Mouse (Mus musculus) limb, embryonic 12.5 days (tissue): ENCODE data around the gene Oma1. TPM values are rescaled to one million over a fixed set of nuclear protein-coding genes. Genes with fewer than 3 reads are reported as not detected.

Experiments used
- ATAC-seq: fragments of 200-750 bp; cut with Nextera tagmentation; 2 replicates; pipeline ENCODE4 v1.8.0; 2017; ENCODE audit warnings: low read depth, moderate TSS enrichment; ENCODE audit not compliant: insufficient number of reproducible peaks, insufficient read depth, low FRiP score, low TSS enrichment
- H3K27ac ChIP-seq: fragments of 300-500 bp; sonication (generic); 2 replicates; pipeline ENCODE4 v1.5.1; 2016; ENCODE audit warnings: mild to moderate bottlenecking, moderate library complexity
- H3K27me3 ChIP-seq: fragments of 300-500 bp; sonication (generic); 2 replicates; pipeline ENCODE4 v1.6.1; 2016; ENCODE audit warnings: mild to moderate bottlenecking, moderate library complexity
- H3K36me3 ChIP-seq: fragments of 300-500 bp; sonication (generic); 2 replicates; pipeline ENCODE4 v1.6.1; 2016; ENCODE audit warnings: mild to moderate bottlenecking, moderate library complexity
- H3K4me1 ChIP-seq: fragments of 300-500 bp; sonication (generic); replicated peaks from 2 replicates; pipeline ENCODE4 v1.6.1; 2016
- H3K4me2 ChIP-seq: fragments of 300-500 bp; sonication (generic); 2 replicates; pipeline ENCODE4 v1.6.1; 2016; ENCODE audit warnings: mild to moderate bottlenecking, moderate library complexity
- H3K4me3 ChIP-seq: fragments of 300-500 bp; sonication (generic); replicated peaks from 2 replicates; pipeline ENCODE4 v1.5.1; 2016; ENCODE audit warnings: mild to moderate bottlenecking
- H3K9ac ChIP-seq: fragments of 300-500 bp; sonication (generic); replicated peaks from 2 replicates; pipeline ENCODE4 v1.6.1; 2016; ENCODE audit warnings: mild to moderate bottlenecking, moderate library complexity
- H3K9me3 ChIP-seq: fragments of 300-500 bp; sonication (generic); 2 replicates; pipeline ENCODE4 v1.6.1; 2016; ENCODE audit warnings: mild to moderate bottlenecking, moderate library complexity
- WGBS: fragments of 180-500 bp; shearing (Covaris S2); methylation state at CpG from one replicate; pipeline ENCODE4 v1.1.7; 2016; 5-methylcytosine and 5-hydroxymethylcytosine counted together
- polyA plus RNA-seq: library from polyadenylated mRNA; unstranded; fragments of >200 nt; fragmentation: Nextera tagmentation; extraction: Ambion mirVana; gene quantifications from 2 replicates; pipeline ENCODE4 v1.2.1, GENCODE M21; 2016

Oma1 gene
- polyA plus RNA-seq, 1 experiment from 2014 or later, result 17.6 TPM

DNA sequence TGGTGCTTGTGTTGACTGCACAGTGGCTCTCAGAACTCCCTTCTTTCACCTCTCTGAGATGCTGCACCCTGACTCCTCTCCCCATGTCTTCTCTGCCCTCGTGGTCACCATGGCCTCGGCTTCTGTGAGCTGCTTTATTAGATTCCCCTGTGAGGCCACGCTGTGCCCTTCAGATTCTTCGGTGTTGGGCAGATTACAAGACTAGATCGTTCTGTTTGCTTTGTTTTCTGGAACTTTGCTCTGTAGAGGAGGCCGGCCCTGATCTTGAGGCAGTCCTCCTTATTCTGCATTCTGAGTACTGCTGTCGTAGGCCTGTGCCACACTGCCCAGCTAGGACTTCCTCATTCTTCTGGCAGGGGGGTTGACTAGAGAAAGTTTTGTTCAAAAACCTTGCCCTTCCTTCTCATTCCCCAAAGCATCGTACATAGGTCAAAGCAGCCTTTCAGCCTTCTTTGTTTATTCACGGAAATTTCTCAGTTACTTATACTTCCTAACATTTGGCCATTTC, 45.4 kb downstream of the Oma1 start:
- Histone ChIP-seq H3K27ac (no peak overlapping the region), H3K4me3 (no peak overlapping the region), H3K9ac (no peak overlapping the region), H3K9me3 (no peaks in the 10 kb centered on the region), H3K4me1 (no peaks in the 10 kb centered on the region), H3K36me3 (no peaks in the 10 kb centered on the region), H3K4me2 (no peak overlapping the region), H3K27me3 (no peaks in the 10 kb centered on the region)
- 94% methylated on average over 9 of the region's 9 CpGs for WGBS
- ATAC-seq, result no peak

DNA sequence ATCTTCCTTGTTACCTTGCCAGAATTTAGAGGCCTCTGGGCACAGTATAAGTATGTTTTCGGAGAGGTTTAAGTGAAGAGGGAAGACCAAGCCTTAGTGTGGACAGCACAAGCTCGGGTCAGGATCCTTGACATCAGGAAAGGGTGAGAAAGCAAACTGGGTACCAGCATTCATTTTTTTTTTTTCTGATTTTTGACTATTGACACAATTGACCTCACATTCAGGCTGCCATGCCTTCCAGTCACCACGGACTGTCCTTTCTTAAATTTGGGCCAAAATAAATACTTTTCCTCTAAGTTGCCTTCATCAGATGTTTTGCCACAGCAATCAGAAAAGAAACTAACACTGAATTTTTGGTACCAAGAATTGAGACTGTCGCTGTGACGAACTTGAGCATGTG, 68.6 kb downstream of the Oma1 start:
- no peaks in the 10 kb centered on the region for H3K27me3 ChIP-seq
- 93% methylated on average over 5 of the region's 5 CpGs for WGBS
- no peaks in the 10 kb centered on the region for H3K36me3 ChIP-seq
- H3K9ac ChIP-seq, result no peak overlapping the region
- H3K27ac ChIP-seq, result no peak overlapping the region
- no peak overlapping the region for H3K4me2 ChIP-seq
- no peak overlapping the region for H3K4me3 ChIP-seq
- no peaks in the 10 kb centered on the region for H3K9me3 ChIP-seq
- no peak for ATAC-seq
- 0 out of 2 replicates have a peak, but pooled peaks cover 2% of the 10 kb centered on the region for H3K4me1 ChIP-seq

DNA sequence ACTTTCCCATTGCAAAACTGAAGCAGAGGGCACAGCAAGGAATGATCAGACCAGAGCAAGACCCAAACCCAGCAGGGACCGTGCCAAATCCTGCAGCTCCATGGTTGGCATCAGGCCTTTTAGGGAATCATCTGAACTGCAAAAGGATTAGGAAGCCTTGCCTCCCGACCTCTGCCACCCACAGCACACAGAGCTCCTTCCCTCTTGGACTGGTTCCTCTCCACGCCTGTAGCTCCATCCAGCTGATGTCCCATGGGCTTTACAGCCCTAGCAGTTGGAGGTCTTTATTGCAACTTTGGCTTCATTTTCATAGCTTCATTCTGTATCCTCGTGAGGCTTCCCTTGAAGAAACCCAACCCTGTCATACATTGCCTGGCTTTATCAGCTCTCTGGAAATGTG, 71.4 kb downstream of the Oma1 start:
- H3K27me3 ChIP-seq, result no peaks in the 10 kb centered on the region
- WGBS, result 68% methylated on average over 4 of the region's 4 CpGs
- no peaks in the 10 kb centered on the region for H3K36me3 ChIP-seq
- no peak overlapping the region for H3K4me3 ChIP-seq
- no peak overlapping the region for H3K4me2 ChIP-seq
- H3K4me1 ChIP-seq, result 0 out of 2 replicates have a peak, but pooled peaks cover 2% of the 10 kb centered on the region
- no peak for ATAC-seq
- H3K9me3 ChIP-seq, result no peaks in the 10 kb centered on the region
- H3K9ac ChIP-seq, result no peak overlapping the region
- 0 out of 2 replicates have a peak overlapping the region, but pooled peaks have one; percentile 5 for H3K27ac ChIP-seq

DNA sequence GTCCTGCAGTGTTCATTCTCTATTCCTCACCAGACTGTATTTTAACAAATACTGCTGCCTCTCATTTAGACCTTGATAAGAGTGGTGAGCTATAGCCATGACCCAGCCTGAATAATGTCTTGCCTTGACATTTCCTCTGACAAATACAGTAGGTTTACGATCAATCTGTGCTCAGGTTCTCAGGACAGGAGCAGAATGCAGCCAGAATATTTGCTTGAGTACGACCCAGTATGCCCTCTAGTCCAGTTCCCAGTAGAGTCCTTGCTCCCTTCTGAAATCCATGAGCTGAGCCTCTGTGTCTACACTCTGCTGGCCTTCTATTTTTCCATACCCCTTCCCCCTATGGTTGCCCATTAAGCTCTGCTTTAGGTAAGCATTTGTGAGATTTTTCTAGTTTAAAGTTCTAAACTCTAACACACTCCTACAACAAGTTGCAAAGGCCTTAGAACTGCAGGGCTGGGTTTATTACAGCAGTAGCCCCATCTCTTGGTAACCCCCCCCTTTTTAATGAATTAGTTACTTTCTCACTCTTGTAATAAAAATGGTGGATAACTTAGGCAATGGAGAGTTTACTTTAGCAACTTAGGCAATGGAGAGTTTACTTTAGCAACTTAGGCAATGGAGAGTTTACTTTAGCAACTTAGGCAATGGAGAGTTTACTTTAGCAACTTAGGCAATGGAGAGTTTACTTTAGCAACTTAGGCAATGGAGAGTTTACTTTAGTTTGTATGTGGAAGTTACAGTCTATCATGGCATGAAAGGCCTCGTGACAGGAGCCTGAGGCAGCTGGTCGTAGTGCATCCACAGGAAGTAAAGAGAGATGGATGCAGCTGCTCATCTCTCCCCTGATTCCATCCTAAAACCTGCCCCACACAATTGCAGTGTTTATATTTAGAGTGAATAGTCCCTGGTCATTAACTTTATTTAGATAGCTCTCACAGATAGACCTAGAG, 72.5 kb downstream of the Oma1 start:
- H3K4me2 ChIP-seq, result no peak overlapping the region
- no peaks in the 10 kb centered on the region for H3K27me3 ChIP-seq
- no peaks in the 10 kb centered on the region for H3K36me3 ChIP-seq
- H3K4me3 ChIP-seq, result no peak overlapping the region
- H3K9me3 ChIP-seq, result no peaks in the 10 kb centered on the region
- no peak for ATAC-seq
- WGBS, result 65% methylated on average over 4 of the region's 4 CpGs
- H3K4me1 ChIP-seq, result 0 out of 2 replicates have a peak, but pooled peaks cover 2% of the 10 kb centered on the region
- H3K27ac ChIP-seq, result no peak overlapping the region
- H3K9ac ChIP-seq, result no peak overlapping the region

DNA sequence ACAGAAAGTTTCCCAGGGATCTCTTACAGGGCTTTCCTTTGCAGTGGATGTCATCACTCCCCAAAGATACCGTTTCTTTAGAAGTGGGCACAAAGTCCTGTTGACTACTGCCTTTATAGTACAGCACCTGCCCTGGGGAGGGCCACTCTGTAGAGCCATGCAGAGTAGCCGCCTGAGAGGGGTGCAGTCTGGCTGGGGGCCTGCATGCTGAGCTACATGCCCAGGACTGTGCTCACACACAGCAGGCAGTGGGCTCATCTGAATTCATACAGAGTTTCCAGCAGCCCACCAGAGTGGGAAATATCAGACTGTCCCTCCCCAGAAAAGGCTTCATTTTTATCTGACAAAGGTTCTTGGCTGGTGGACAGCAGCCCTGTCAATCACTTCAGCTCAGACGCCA, 73.7 kb downstream of the Oma1 start:
- no peaks in the 10 kb centered on the region for H3K9me3 ChIP-seq
- no peak for ATAC-seq
- no peak overlapping the region for H3K4me3 ChIP-seq
- H3K9ac ChIP-seq, result no peak overlapping the region
- no peaks in the 10 kb centered on the region for H3K36me3 ChIP-seq
- no peak overlapping the region for H3K27ac ChIP-seq
- no peaks in the 10 kb centered on the region for H3K27me3 ChIP-seq
- no peak overlapping the region for H3K4me2 ChIP-seq
- 82% methylated on average over 3 of the region's 3 CpGs for WGBS
- H3K4me1 ChIP-seq, result 0 out of 2 replicates have a peak, but pooled peaks cover 2% of the 10 kb centered on the region

DNA sequence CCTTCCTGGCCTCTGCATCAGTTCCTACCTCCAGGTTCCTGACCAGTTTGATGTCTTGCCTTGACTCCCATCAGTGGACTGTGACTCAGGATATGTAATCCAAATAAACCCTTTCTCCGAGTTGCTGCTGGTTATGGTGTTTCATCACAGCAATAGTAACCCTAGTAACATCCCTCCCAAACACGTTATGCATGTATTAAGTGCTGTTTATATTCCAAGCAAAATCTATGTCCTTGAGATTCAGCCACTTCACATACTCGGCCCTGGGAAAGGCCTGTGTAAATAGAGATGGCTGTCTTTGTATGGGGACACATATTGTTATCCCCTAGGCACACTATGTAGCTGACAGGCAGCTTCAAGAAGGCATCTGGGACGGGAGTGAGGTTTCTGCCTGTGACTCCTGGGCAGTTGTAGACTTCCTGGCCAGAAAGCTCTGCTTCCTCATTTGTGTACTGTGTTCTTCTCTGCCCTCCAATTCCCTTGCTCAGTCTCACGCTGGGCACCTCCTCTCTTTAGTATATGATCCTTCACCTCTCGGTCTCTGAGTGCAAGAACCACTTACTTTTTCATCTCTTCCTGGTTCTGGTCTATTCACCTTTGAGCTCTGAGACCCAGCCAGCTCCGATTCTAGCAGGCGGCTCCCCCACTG, 75.0 kb downstream of the Oma1 start:
- H3K4me2 ChIP-seq, result no peak overlapping the region
- H3K4me1 ChIP-seq, result 0 out of 2 replicates have a peak, but pooled peaks cover 2% of the 10 kb centered on the region
- H3K27me3 ChIP-seq, result no peaks in the 10 kb centered on the region
- no peak overlapping the region for H3K27ac ChIP-seq
- no peak overlapping the region for H3K9ac ChIP-seq
- H3K9me3 ChIP-seq, result no peaks in the 10 kb centered on the region
- H3K4me3 ChIP-seq, result no peak overlapping the region
- WGBS, result 80% methylated on average over 8 of the region's 8 CpGs
- H3K36me3 ChIP-seq, result no peaks in the 10 kb centered on the region
- no peak for ATAC-seq

DNA sequence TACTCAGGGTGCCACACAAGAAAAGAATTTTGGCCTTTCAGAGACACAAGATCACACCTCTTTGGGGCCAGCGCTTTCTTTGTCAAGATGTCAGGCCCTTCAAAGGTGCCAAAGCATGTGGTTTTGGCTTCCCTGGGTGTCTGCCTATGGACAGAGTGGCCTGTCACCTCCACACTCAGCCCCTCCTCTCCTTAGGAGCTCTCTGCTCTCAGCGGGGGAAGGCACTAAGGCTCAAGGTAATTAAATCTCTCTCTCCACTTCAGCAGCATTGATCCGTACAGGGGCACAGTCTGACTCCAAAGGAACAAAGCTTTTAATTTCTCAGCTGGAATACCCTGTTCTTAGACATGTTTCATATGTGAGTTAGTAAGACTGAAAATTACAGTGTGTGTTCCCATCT, 76.0 kb downstream of the Oma1 start:
- no peak for ATAC-seq
- no peak overlapping the region for H3K4me2 ChIP-seq
- no peaks in the 10 kb centered on the region for H3K9me3 ChIP-seq
- no peak overlapping the region for H3K4me3 ChIP-seq
- no peaks in the 10 kb centered on the region for H3K36me3 ChIP-seq
- WGBS, result 20% methylated on average over 3 of the region's 3 CpGs
- H3K9ac ChIP-seq, result no peak overlapping the region
- no peaks in the 10 kb centered on the region for H3K27me3 ChIP-seq
- H3K4me1 ChIP-seq, result 0 out of 2 replicates have a peak, but pooled peaks cover 2% of the 10 kb centered on the region
- no peak overlapping the region for H3K27ac ChIP-seq

DNA sequence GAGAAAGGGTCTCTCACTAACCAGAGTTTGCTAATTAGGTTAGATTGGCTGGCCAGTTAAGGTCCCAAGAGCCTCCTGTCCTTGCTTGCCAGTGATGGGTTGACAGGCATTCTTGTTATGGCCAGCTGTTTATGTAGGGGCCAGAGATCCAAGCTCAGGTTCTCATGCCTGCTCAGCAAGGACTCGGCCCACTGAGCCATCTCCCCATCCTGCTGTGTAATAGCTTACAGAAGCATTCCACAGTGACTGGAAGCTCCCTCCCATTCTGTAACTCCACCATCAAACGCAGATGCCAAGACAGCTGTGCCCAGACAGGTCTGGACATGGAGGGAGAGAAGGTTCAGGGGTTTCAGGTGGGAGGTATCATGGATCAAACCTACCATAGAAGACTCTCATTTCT, 76.9 kb downstream of the Oma1 start:
- 57% methylated on average over 2 of the region's 2 CpGs for WGBS
- no peak overlapping the region for H3K9ac ChIP-seq
- H3K4me3 ChIP-seq, result no peak overlapping the region
- H3K27me3 ChIP-seq, result no peaks in the 10 kb centered on the region
- H3K4me2 ChIP-seq, result no peak overlapping the region
- no peak for ATAC-seq
- no peaks in the 10 kb centered on the region for H3K9me3 ChIP-seq
- H3K4me1 ChIP-seq, result no peaks in the 10 kb centered on the region
- no peak overlapping the region for H3K27ac ChIP-seq
- no peaks in the 10 kb centered on the region for H3K36me3 ChIP-seq

DNA sequence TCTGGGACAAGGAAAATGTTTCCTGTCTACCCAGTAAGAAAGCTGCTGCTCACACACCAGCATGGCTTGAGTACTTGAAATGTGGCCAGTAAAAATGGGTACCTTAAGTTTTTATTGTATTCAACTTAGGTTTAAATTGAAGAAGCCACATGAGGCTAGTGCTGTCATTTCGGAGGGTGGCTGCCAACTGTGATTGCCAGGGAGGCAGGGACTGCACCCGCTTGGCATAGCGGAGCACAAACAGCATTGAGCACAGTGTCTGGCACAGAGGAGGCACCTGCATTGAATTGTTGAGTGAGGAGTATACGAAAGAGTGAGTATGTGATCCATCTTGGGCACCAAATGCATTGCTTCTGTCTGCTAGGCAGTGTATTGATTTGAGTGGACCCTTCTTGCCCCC, 81.5 kb downstream of the Oma1 start:
- no peak for ATAC-seq
- Histone ChIP-seq H3K4me3 (no peak overlapping the region), H3K4me2 (no peak overlapping the region), H3K27ac (no peak overlapping the region), H3K9ac (no peak overlapping the region), H3K9me3 (no peaks in the 10 kb centered on the region), H3K4me1 (no peaks in the 10 kb centered on the region), H3K27me3 (no peaks in the 10 kb centered on the region), H3K36me3 (no peaks in the 10 kb centered on the region)
- WGBS, result 91% methylated on average over 4 of the region's 4 CpGs

DNA sequence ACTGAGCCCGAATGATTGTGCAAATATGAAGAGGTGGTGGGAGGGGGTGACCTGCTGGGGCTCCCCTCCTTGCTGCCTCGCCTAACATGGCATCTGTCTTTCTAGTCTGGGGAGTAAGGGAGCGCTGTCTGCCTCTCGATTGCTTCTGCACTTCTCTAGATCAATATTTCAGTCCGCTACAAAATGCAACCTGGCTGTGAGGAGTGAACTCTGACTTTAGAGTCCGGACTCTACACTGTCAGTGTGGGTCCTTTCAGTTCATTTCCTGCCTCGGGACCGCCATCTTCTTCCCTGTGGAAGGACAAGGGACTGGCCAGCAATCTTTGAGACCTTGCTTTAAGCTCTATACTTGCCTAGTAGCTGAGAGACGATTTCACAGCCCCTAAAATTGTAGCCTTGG, 82.3 kb downstream of the Oma1 start:
- H3K4me1 ChIP-seq, result no peaks in the 10 kb centered on the region
- H3K4me2 ChIP-seq, result no peak overlapping the region
- H3K9ac ChIP-seq, result no peak overlapping the region
- H3K9me3 ChIP-seq, result no peaks in the 10 kb centered on the region
- H3K4me3 ChIP-seq, result no peak overlapping the region
- H3K36me3 ChIP-seq, result no peaks in the 10 kb centered on the region
- H3K27ac ChIP-seq, result no peak overlapping the region
- WGBS, result 79% methylated on average over 9 of the region's 9 CpGs
- ATAC-seq, result no peak
- H3K27me3 ChIP-seq, result no peaks in the 10 kb centered on the region

DNA sequence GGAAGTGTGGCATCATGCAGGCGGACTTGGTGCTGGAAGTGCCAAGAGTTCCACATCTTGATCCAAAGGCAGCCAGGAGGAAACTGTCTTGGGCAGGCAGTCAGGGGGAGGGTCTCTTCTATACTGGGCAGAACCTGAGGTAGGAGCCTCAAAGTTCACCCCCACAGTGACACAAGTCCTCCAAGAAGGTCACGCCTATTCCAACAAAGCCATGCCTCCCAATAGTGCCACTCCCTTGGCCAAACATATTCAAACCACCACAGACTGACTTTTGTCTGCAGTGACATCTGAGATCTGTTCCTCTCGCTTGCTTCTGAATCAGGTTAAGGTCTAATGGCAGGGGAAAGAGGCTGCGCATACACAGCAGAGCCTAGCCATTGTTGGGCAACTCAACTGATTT, 83.3 kb downstream of the Oma1 start:
- no peaks in the 10 kb centered on the region for H3K9me3 ChIP-seq
- H3K36me3 ChIP-seq, result no peaks in the 10 kb centered on the region
- WGBS, result 85% methylated on average over 4 of the region's 4 CpGs
- no peak overlapping the region for H3K9ac ChIP-seq
- H3K27ac ChIP-seq, result no peak overlapping the region
- no peak overlapping the region for H3K4me2 ChIP-seq
- ATAC-seq, result no peak
- H3K27me3 ChIP-seq, result no peaks in the 10 kb centered on the region
- no peaks in the 10 kb centered on the region for H3K4me1 ChIP-seq
- H3K4me3 ChIP-seq, result no peak overlapping the region
